Mouse (Mus musculus): Measurements from ENCODE around the gene Cypt15. TPM values are rescaled to one million over a fixed set of nuclear protein-coding genes. Genes with fewer than 3 reads are reported as not detected.
"Not testable (repeated sequence)": the region's sequence is repeated elsewhere in the genome, so short reads cannot be mapped to it uniquely, and the experiment has no call there.

Cypt15 gene
- not detected in 2 replicates for polyA plus RNA-seq (2012; rRNA removed)

- DNase-seq; H3K27ac ChIP-seq (ENCODE audit: insufficient read depth, low read length); H3K27me3 ChIP-seq (ENCODE audit: control insufficient read depth, insufficient read depth, low read length); H3K4me1 ChIP-seq (ENCODE audit: control insufficient read depth, insufficient read depth, low read length); H3K4me3 ChIP-seq (replicated peaks; ENCODE audit: insufficient read depth, low read depth, low read length): not testable (repeated sequence)
- 71% methylated on average over 1 of the region's 1 CpGs for WGBS
Measured at GRCm38 (mm10) chrX:39345967-39346366, at the start of gene Cypt15. Cypt15 (plus strand) TSS chrX:39346267.

GRCm38 (mm10) chrX:39370932-39371331 is 24.9 kb downstream of the Cypt15 start:
- TF ChIP-seq POLR2A (IDR thresholded peaks at IDR 0.05; ENCODE audit: borderline replicate concordance, insufficient read depth, low read length) (no peak), CTCF (IDR thresholded peaks at IDR 0.05; ENCODE audit: borderline replicate concordance, insufficient read depth, low read depth, low read length) (no peak)
- no peak for DNase-seq
- no peaks in the 10 kb centered on the region for H3K4me1 ChIP-seq (ENCODE audit: control insufficient read depth, insufficient read depth, low read length)
- H3K27ac ChIP-seq (ENCODE audit: insufficient read depth, low read length), result no peak overlapping the region
- no peak overlapping the region for H3K4me3 ChIP-seq (replicated peaks; ENCODE audit: insufficient read depth, low read depth, low read length)
- no peaks in the 10 kb centered on the region for H3K27me3 ChIP-seq (ENCODE audit: control insufficient read depth, insufficient read depth, low read length)
- WGBS, result 76% methylated on average over 2 of the region's 2 CpGs

DNA sequence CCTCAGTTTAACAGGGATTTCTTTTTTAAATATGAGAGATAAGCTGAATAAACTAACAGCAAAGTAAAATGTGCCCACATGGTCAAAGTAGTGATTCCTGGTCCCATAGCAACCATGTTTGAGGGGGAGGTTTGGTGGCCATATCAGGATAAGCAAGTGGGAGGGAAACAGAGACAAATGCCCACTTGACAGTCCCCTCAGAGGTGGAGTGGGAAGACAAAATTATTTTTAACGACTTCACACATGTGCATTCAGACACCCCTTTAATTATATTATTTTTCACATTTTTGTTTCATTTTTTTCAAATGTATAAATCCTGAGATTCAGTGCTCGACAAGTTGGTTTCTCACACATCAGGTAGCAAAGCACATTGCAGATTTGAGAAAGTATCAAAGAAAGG is 32.8 kb downstream of the Cypt15 start:
- WGBS, result 60% methylated on average over 2 of the region's 2 CpGs
- no peak for DNase-seq
- H3K27me3 ChIP-seq (ENCODE audit: control insufficient read depth, insufficient read depth, low read length), result no peaks in the 10 kb centered on the region
- TF ChIP-seq CTCF (IDR thresholded peaks at IDR 0.05; ENCODE audit: borderline replicate concordance, insufficient read depth, low read depth, low read length) (no peak), POLR2A (IDR thresholded peaks at IDR 0.05; ENCODE audit: borderline replicate concordance, insufficient read depth, low read length) (no peak)
- no peak overlapping the region for H3K27ac ChIP-seq (ENCODE audit: insufficient read depth, low read length)
- no peak overlapping the region for H3K4me3 ChIP-seq (replicated peaks; ENCODE audit: insufficient read depth, low read depth, low read length)
- no peaks in the 10 kb centered on the region for H3K4me1 ChIP-seq (ENCODE audit: control insufficient read depth, insufficient read depth, low read length)

DNA sequence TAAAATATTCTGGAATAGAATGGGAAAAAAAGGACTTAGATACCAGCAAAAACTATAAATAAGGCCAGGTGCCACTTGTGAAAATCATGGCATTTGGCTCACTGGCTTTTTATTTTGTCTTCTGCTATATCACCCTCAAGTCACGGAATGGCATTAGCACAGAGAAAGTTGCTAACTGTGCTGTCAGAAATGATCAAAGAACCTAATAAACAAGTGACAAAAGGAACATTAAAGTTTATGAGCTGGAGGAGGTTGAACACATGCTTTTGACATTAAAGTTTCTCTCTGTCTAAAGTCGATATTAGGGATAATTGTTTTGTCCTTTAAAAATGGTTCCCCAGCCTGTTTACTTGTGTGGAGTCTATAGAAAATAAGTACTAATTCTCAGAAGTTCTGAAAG is 37.7 kb downstream of the Cypt15 start:
- no peak for TF ChIP-seq POLR2A (IDR thresholded peaks at IDR 0.05; ENCODE audit: borderline replicate concordance, insufficient read depth, low read length)
- TF ChIP-seq CTCF (IDR thresholded peaks at IDR 0.05; ENCODE audit: borderline replicate concordance, insufficient read depth, low read depth, low read length), result no peak
- no peak for DNase-seq
- H3K4me1 ChIP-seq (ENCODE audit: control insufficient read depth, insufficient read depth, low read length), result no peaks in the 10 kb centered on the region
- no peaks in the 10 kb centered on the region for H3K27me3 ChIP-seq (ENCODE audit: control insufficient read depth, insufficient read depth, low read length)
- no peak overlapping the region for H3K4me3 ChIP-seq (replicated peaks; ENCODE audit: insufficient read depth, low read depth, low read length)
- H3K27ac ChIP-seq (ENCODE audit: insufficient read depth, low read length), result no peak overlapping the region
- WGBS, result 35% methylated on average over 2 of the region's 2 CpGs
